Mouse (Mus musculus) skeletal muscle tissue, adult 2 months (tissue): Measurements from ENCODE around the gene Per1.
A peak's percentile ranks its signal among the peaks of the same experiment; 100 is the strongest.

ENCODE experiments used
- DNase-seq: peaks from one replicate; pipeline ENCODE4 v3.0.0-alpha.2; 2012; ENCODE audit warnings: low read depth, low spot score

Gene Per1

GRCm38 (mm10) chr11:69114621-69115020 is 19.6 kb downstream of the Per1 start:
- no peak for DNase-seq

GRCm38 (mm10) chr11:69116843-69117242 is 21.8 kb downstream of the Per1 start:
- no peak for DNase-seq

GRCm38 (mm10) chr11:69117737-69118695 is 23.0 kb downstream of the Per1 start:
- DNase-seq = no peak

GRCm38 (mm10) chr11:69118765-69119164 is 23.7 kb downstream of the Per1 start:
- DNase-seq = peak; percentile 88

GRCm38 (mm10) chr11:69119446-69120155 is 24.6 kb downstream of the Per1 start:
- no peak for DNase-seq

- no peak for DNase-seq
Measured at GRCm38 (mm10) chr11:69120221-69121000, 25.4 kb downstream of the Per1 start, which contains the start of gene Hes7. Gene Hes7 (plus strand): TSS chr11:69120404.

- DNase-seq = no peak
Measured at GRCm38 (mm10) chr11:69121001-69121740, 26.2 kb downstream of the Per1 start.

GRCm38 (mm10) chr11:69121741-69122335 is 26.8 kb downstream of the Per1 start:
- DNase-seq = no peak

GRCm38 (mm10) chr11:69122336-69122951 is 27.4 kb downstream of the Per1 start, which contains the start of gene 9130213A22Rik:
Gene 9130213A22Rik (minus strand): TSS chr11:69122589.
- peak; percentile 82 for DNase-seq

GRCm38 (mm10) chr11:69123056-69123692 is 28.2 kb downstream of the Per1 start:
- DNase-seq = peak; percentile 88

- peak; percentile 92 for DNase-seq
Measured at GRCm38 (mm10) chr11:69123693-69124497, 28.9 kb downstream of the Per1 start.

GRCm38 (mm10) chr11:69124498-69124847 is 29.5 kb downstream of the Per1 start:
- DNase-seq = peak; percentile 77

GRCm38 (mm10) chr11:69125041-69125851 is 30.2 kb downstream of the Per1 start:
- DNase-seq = peak; percentile 94

GRCm38 (mm10) chr11:69125852-69125918 is 30.7 kb downstream of the Per1 start, which contains the start of gene Aloxe3:
Gene Aloxe3 (plus strand): TSS chr11:69125896.
- no peak for DNase-seq

- DNase-seq = no peak
Measured at GRCm38 (mm10) chr11:69125919-69126705, 31.1 kb downstream of the Per1 start.

GRCm38 (mm10) chr11:69126706-69127095 is 31.7 kb downstream of the Per1 start:
- DNase-seq = no peak

- DNase-seq = no peak
Measured at GRCm38 (mm10) chr11:69128426-69129122, 33.6 kb downstream of the Per1 start.
